Mouse (Mus musculus) neural tube, embryonic 11.5 days (tissue): Measurements from ENCODE around the gene Scn4a. TPM values are rescaled to one million over a fixed set of nuclear protein-coding genes. Genes with fewer than 3 reads are reported as not detected.

Source experiments
- ATAC-seq: fragments of 200-750 bp; cut with Nextera tagmentation; 2 replicates; pipeline ENCODE4 v1.8.0; 2017; ENCODE audit warnings: moderate number of reproducible peaks, mild to moderate bottlenecking, moderate TSS enrichment, moderate library complexity; ENCODE audit not compliant: insufficient read depth, low FRiP score, low TSS enrichment
- DNase-seq: peaks from one replicate; pipeline ENCODE4 v3.0.0-alpha.2; 2015; ENCODE audit warnings: low spot score
- H3K27ac ChIP-seq: fragments of 300-500 bp; sonication (generic); 2 replicates; pipeline ENCODE4 v1.5.1; 2014; ENCODE audit warnings: low read depth, mild to moderate bottlenecking, low read length
- H3K27me3 ChIP-seq: fragments of 300-500 bp; sonication (generic); 2 replicates; pipeline ENCODE4 v1.6.1; 2014; ENCODE audit warnings: mild to moderate bottlenecking, low read length, mixed read lengths; ENCODE audit not compliant: control insufficient read depth, insufficient read depth
- H3K36me3 ChIP-seq: fragments of 300-500 bp; sonication (generic); 2 replicates; pipeline ENCODE4 v1.6.1; 2014; ENCODE audit warnings: mild to moderate bottlenecking, low read length, moderate library complexity, mixed read lengths; ENCODE audit not compliant: control insufficient read depth, insufficient read depth
- H3K4me1 ChIP-seq: fragments of 300-500 bp; sonication (generic); 2 replicates; pipeline ENCODE4 v1.6.1; 2014; ENCODE audit warnings: low read length, mixed read lengths; ENCODE audit not compliant: control insufficient read depth, insufficient read depth
- H3K4me2 ChIP-seq: fragments of 300-500 bp; sonication (generic); 2 replicates; pipeline ENCODE4 v1.6.1; 2014; ENCODE audit warnings: low read depth, mild to moderate bottlenecking, moderate library complexity
- H3K4me3 ChIP-seq: fragments of 300-500 bp; sonication (generic); 2 replicates; pipeline ENCODE4 v1.5.1; 2014; ENCODE audit warnings: low read depth, low read length
- H3K9ac ChIP-seq: fragments of 300-500 bp; sonication (generic); 2 replicates; pipeline ENCODE4 v1.6.1; 2014; ENCODE audit warnings: mild to moderate bottlenecking, low read length
- H3K9me3 ChIP-seq: fragments of 300-500 bp; sonication (generic); 2 replicates; pipeline ENCODE4 v1.6.1; 2016; ENCODE audit warnings: low read length; ENCODE audit not compliant: control insufficient read depth
- WGBS: fragments of 180-500 bp; shearing (Covaris S2); extraction: QIAGEN DNeasy Blood & Tissue Kit; methylation state at CpG from one replicate; pipeline ENCODE4 v1.1.7; 2014; 5-methylcytosine and 5-hydroxymethylcytosine counted together
- polyA plus RNA-seq: library from polyadenylated mRNA; unstranded; fragments of >200 nt; fragmentation: Nextera tagmentation; extraction: Ambion mirVana; gene quantifications from 2 replicates; pipeline ENCODE4 v1.2.1, GENCODE M21; 2014

Scn4a gene
- polyA plus RNA-seq, 1 experiment from 2014 or later: 0.04 TPM

DNA sequence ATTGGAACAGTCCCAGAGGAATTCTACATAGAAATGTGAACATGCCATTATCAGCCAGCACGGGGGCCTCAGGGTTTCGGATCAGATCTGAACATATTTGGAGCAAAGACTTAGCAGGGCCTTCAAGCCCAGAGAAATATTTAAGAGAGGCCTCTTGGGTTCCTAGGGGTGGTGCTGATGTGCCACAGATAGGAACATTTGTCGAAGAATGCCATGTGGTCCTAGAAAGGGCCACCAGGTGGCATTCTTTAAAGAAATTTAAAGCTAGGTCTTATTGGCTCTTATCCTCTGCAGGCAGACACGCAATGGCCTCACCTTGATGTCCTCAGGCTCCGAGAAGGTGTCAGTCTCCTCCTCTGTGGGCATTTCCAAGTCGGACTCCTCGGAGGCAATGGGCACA is 23.4 kb downstream of the Scn4a start:
- WGBS: 70% methylated on average over 7 of the region's 7 CpGs
- Histone ChIP-seq H3K36me3 (no peaks in the 10 kb centered on the region), H3K9ac (no peak overlapping the region), H3K9me3 (no peaks in the 10 kb centered on the region), H3K4me1 (no peaks in the 10 kb centered on the region), H3K4me2 (no peak overlapping the region), H3K27me3 (no peaks in the 10 kb centered on the region), H3K27ac (no peak overlapping the region), H3K4me3 (no peak overlapping the region)
- DNase-seq (no peak), ATAC-seq (no peak)

DNA sequence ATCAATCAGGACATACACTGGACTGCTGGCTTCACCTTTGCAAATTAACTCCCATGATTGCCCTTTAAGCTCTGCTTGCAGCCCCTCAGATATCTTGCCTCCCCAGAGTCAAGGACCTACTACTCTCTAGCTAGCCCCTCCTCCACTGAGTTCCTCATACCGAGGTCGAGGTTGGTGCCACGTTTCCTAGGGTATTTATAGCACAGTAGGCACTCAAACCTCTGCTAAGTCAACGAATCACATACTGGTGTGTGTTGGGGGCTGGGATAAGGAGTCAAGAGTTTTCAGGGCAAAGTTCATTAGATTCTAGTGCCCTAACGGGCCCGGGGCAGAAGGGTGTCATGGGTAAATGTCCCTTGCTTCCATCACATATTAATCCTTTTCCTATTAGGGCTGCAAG is 24.0 kb downstream of the Scn4a start:
- ATAC-seq (no peak), DNase-seq (no peak)
- Histone ChIP-seq H3K9ac (no peak overlapping the region), H3K9me3 (no peaks in the 10 kb centered on the region), H3K4me2 (no peak overlapping the region), H3K4me3 (no peak overlapping the region), H3K4me1 (no peaks in the 10 kb centered on the region), H3K27me3 (no peaks in the 10 kb centered on the region), H3K27ac (no peak overlapping the region), H3K36me3 (no peaks in the 10 kb centered on the region)
- 78% methylated on average over 6 of the region's 6 CpGs for WGBS

DNA sequence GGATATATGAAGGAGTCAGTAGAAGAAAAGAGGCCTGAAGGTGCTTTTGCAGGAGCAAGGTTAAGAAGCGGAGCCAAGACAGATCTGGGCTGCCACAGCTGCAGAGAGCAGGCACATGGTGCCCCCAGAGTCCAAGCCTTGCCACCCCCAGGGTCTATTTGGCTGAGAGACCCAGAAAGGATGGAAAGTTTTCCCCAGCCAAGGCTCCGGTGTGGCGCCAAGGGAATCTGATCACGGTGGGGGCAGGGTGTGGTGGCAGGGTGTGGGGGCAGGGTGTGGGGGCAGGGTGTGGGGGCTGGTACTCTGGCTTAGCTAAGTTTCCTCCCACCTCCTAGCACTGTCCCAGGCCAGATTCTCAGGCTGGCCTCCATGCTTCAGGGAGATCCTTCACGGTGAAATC is 24.6 kb downstream of the Scn4a start:
- ATAC-seq (no peak), DNase-seq (no peak)
- H3K36me3 ChIP-seq: no peaks in the 10 kb centered on the region
- no peaks in the 10 kb centered on the region for H3K27me3 ChIP-seq
- H3K4me1 ChIP-seq: no peaks in the 10 kb centered on the region
- no peak overlapping the region for H3K9ac ChIP-seq
- 83% methylated on average over 5 of the region's 5 CpGs for WGBS
- H3K4me3 ChIP-seq: no peak overlapping the region
- no peak overlapping the region for H3K4me2 ChIP-seq
- H3K9me3 ChIP-seq: no peaks in the 10 kb centered on the region
- H3K27ac ChIP-seq: no peak overlapping the region

DNA sequence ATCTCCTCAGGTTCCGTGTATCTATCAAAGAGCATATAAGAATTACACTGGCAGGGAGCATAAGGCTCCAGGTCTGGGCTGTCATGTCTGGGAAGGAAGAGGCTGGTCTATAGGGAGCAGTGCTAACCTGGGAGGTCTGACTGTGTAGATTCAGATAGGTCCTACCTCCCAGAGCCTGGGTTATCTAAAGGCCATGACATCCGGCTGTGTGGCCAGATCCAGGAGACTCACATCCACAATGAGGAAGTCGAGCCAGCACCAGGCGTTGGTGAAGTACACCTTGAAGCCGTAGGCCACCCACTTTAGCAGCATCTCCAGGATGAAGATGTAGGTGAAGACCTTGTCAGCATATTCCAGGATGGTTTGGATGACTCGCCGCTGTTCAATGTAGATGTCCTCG is 26.6 kb downstream of the Scn4a start:
- no peaks in the 10 kb centered on the region for H3K27me3 ChIP-seq
- no peaks in the 10 kb centered on the region for H3K9me3 ChIP-seq
- no peak overlapping the region for H3K27ac ChIP-seq
- H3K4me2 ChIP-seq: no peak overlapping the region
- 91% methylated on average over 8 of the region's 8 CpGs for WGBS
- no peak overlapping the region for H3K4me3 ChIP-seq
- no peaks in the 10 kb centered on the region for H3K36me3 ChIP-seq
- ATAC-seq (no peak), DNase-seq (no peak)
- H3K4me1 ChIP-seq: no peaks in the 10 kb centered on the region
- H3K9ac ChIP-seq: no peak overlapping the region

DNA sequence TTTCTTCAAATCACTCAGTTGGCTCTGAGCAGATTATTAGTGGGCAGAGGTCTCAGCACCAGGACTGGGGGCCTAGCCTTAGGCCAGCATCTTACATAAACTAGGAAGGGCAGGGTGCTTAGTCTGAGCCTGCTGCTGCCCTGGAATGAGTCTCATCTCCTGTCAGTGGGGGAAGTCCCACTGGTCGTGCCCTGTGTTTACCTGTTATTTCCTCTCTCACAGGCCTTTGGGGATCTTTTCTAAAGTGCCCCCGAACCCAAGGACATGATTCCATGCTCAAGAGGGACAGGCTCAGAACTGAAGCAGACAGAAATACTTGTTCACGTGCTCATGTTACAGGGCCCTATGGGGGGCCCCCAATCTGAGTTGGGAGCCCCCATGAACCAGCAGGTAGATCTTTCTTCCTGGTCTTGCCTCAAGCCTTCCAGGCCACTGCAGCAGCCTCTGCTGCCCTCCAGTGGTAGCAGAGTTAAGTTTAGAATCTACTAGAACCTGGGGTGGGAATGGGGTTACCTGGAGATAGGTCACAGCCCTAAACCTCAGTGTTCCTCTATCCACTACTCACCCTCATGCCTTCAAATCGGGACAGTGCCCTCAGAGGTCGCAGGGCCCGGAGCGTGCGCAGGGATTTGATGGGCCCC is 27.4 kb downstream of the Scn4a start:
- DNase-seq: peak; percentile 55
- WGBS: 71% methylated on average over 8 of the region's 8 CpGs
- Histone ChIP-seq H3K36me3 (no peaks in the 10 kb centered on the region), H3K9me3 (no peaks in the 10 kb centered on the region), H3K4me3 (no peak overlapping the region), H3K27ac (no peak overlapping the region), H3K4me2 (no peak overlapping the region), H3K27me3 (no peaks in the 10 kb centered on the region), H3K9ac (no peak overlapping the region), H3K4me1 (no peaks in the 10 kb centered on the region)
- no peak for ATAC-seq

DNA sequence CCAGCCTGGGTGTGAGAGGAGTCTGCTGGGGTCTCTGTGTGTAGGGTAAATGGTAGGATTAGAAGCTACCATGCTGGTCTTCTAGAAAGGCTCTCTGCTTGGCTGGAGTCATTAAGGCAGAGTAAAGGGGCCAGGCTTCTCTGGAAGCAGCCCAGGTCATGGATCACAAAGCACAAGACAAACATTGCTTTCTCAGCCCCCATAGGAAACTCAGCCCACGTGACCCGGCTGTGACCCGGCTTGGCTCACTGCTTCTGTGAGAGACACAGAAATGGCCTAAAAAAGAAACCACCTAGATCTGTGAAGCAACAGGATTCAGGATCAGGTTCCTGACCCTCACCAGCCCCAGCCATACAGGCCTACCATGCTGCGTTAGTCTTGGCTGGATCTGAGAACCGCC is 28.2 kb downstream of the Scn4a start:
- Histone ChIP-seq H3K27me3 (no peaks in the 10 kb centered on the region), H3K4me3 (no peak overlapping the region), H3K9me3 (no peaks in the 10 kb centered on the region), H3K36me3 (no peaks in the 10 kb centered on the region), H3K27ac (no peak overlapping the region), H3K4me1 (no peaks in the 10 kb centered on the region), H3K4me2 (no peak overlapping the region), H3K9ac (no peak overlapping the region; the same call in 1 of the 2 replicates)
- 70% methylated on average over 5 of the region's 5 CpGs for WGBS
- DNase-seq (no peak), ATAC-seq (no peak)

DNA sequence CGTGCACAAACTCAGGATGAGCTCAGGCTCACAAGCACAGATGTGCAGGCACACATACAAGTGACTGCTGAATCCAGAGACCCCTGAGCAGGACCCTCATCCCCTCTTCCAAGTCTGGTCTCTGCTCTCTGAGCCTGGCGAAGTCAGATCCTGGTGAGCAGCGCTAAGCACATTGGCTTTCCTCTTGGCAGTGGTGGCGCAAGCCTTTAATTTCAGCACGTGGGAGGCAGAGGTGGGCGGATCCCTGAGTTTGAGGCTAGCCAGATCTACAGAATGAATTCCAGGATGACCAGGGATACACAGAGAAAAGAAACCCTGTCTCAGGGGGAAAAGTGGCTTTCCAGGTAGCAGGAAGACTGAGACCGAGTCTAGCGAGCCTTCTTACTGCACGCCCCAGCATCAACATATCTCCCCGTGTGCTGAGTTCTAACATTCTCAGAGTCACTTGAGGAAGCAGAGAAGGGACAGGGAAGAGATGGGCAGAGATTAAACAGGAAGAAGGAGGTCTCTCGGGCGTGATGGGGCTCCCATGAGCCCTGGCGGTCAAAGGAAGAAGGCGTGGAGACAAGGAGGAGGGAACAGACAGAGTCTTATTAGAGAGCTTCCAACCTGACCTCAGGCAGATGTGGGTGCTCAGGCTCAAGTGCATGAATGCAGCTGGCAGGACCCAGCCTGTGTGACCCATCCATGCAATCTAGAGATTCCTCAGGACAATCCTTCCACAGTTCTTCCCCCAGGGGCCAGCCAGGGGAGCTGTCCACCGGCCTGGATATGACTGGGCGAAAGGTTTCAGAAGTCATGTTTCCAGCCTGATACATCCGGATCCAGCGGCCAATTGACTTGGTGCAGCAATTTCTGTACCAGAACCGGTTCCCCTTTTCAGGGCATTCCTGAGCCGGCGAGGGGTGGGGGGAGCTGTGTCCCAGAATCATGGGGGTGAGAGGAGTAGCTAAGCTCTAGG is 34.4 kb downstream of the Scn4a start:
- DNase-seq: no peak
- 75% methylated on average over 21 of the region's 21 CpGs for WGBS
- no peak for ATAC-seq
- Histone ChIP-seq H3K9ac (no peak overlapping the region), H3K27ac (no peak overlapping the region), H3K4me1 (no peaks in the 10 kb centered on the region), H3K27me3 (no peaks in the 10 kb centered on the region), H3K9me3 (no peaks in the 10 kb centered on the region), H3K4me2 (no peak overlapping the region), H3K36me3 (no peaks in the 10 kb centered on the region), H3K4me3 (no peak overlapping the region)

DNA sequence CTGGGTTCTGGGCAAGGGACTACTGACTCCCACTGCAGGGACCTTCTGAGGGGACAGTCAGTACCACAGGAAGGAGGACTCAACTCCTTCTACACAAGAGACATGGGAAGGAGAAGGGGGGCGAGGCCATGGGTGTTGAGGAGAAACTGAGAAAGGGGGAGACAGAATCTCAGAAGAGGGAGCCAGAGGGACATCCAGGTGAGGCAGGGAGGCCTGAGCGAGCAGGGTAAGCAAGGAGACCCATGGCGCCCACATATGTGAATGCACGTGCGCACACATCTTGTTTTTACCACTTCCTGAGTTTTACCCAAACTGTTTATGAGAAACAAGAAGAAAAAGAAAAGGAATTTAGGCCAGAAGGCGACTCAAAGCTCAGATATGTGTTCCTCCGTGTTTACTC is 35.3 kb downstream of the Scn4a start:
- H3K9me3 ChIP-seq: no peaks in the 10 kb centered on the region
- no peaks in the 10 kb centered on the region for H3K4me1 ChIP-seq
- H3K4me2 ChIP-seq: no peak overlapping the region
- no peaks in the 10 kb centered on the region for H3K36me3 ChIP-seq
- H3K4me3 ChIP-seq: no peak overlapping the region
- H3K27me3 ChIP-seq: no peaks in the 10 kb centered on the region
- no peak overlapping the region for H3K27ac ChIP-seq
- DNase-seq (no peak), ATAC-seq (no peak)
- H3K9ac ChIP-seq: no peak overlapping the region
- WGBS: 84% methylated on average over 7 of the region's 7 CpGs

DNA sequence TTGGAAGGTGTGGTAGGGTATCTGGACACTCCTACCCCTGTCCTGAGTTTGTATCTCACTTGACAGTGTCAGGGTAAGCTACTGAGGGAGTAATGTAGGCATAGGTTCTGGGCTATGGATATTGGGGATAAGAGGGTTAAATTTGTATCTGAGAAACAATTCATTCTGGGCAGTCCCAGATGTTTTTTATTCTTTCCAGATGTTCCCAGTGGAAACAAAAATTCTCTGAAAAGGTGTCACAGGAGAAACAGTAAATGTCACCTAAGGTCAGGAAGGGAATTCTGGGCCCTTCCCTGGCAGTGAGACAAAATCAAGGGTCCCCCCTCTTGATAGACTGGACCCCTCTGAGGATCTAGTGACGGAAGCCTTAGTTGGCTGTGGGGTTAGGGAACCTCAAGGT is 36.7 kb downstream of the Scn4a start:
- no peak for ATAC-seq
- H3K9me3 ChIP-seq: no peaks in the 10 kb centered on the region
- H3K4me1 ChIP-seq: no peaks in the 10 kb centered on the region
- no peaks in the 10 kb centered on the region for H3K36me3 ChIP-seq
- H3K9ac ChIP-seq: no peak overlapping the region
- H3K4me3 ChIP-seq: no peak overlapping the region
- no peak for DNase-seq
- WGBS: 67% methylated on average over 1 of the region's 1 CpGs
- no peak overlapping the region for H3K4me2 ChIP-seq
- H3K27me3 ChIP-seq: no peaks in the 10 kb centered on the region
- H3K27ac ChIP-seq: no peak overlapping the region
